Mouse (Mus musculus) lung, embryonic 14.5 days (tissue): ENCODE data around the gene Phkg1. TPM values are rescaled to one million over a fixed set of nuclear protein-coding genes. Genes with fewer than 3 reads are reported as not detected.

Source experiments
- ATAC-seq: fragments of 200-750 bp; cut with Nextera tagmentation; 2 replicates; pipeline ENCODE4 v1.8.0; 2017; ENCODE audit warnings: mild to moderate bottlenecking, moderate TSS enrichment, moderate library complexity; ENCODE audit not compliant: insufficient read depth
- DNase-seq: peaks from one replicate; pipeline ENCODE4 v3.0.0-alpha.2; 2015
- H3K27ac ChIP-seq: fragments of 300-500 bp; sonication (generic); 2 replicates; pipeline ENCODE4 v1.5.1; 2014; ENCODE audit warnings: low read depth, mild to moderate bottlenecking, moderate library complexity
- H3K27me3 ChIP-seq: fragments of 300-500 bp; sonication (generic); 2 replicates; pipeline ENCODE4 v1.6.1; 2014; ENCODE audit warnings: low read length, control low read depth; ENCODE audit not compliant: insufficient read depth
- H3K36me3 ChIP-seq: fragments of 300-500 bp; sonication (generic); 2 replicates; pipeline ENCODE4 v1.6.1; 2014; ENCODE audit warnings: control low read depth; ENCODE audit not compliant: insufficient read depth
- H3K4me1 ChIP-seq: fragments of 300-500 bp; sonication (generic); 2 replicates; pipeline ENCODE4 v1.6.1; 2014; ENCODE audit warnings: antibody characterized with exemption, control low read depth; ENCODE audit not compliant: insufficient read depth
- H3K4me2 ChIP-seq: fragments of 300-500 bp; sonication (generic); 2 replicates; pipeline ENCODE4 v1.6.1; 2014; ENCODE audit warnings: mild to moderate bottlenecking
- H3K4me3 ChIP-seq: fragments of 300-500 bp; sonication (generic); 2 replicates; pipeline ENCODE4 v1.5.1; 2014; ENCODE audit warnings: low read depth, low read length
- H3K9ac ChIP-seq: fragments of 300-500 bp; sonication (generic); 2 replicates; pipeline ENCODE4 v1.6.1; 2014
- H3K9me3 ChIP-seq: fragments of 300-500 bp; sonication (generic); 2 replicates; pipeline ENCODE4 v1.6.1; 2016; ENCODE audit warnings: low read depth, low read length, control low read depth
- CTCF ChIP-seq: IDR thresholded peaks from 2 replicates; pipeline ENCODE4 v1.5.1; 2016; ENCODE audit warnings: antibody characterized with exemption, low read depth
- WGBS: fragments of 180-500 bp; shearing (Covaris S2); extraction: QIAGEN DNeasy Blood & Tissue Kit; methylation state at CpG from one replicate; pipeline ENCODE4 v1.1.7; 2014; 5-methylcytosine and 5-hydroxymethylcytosine counted together
- polyA plus RNA-seq: library from polyadenylated mRNA; unstranded; fragments of >200 nt; fragmentation: Nextera tagmentation; extraction: Ambion mirVana; gene quantifications from 2 replicates; pipeline ENCODE4 v1.2.1, GENCODE M21; 2014

Phkg1 gene
- polyA plus RNA-seq, 1 experiment from 2014 or later: 0.11 TPM

- no peak overlapping the region for H3K9ac ChIP-seq
- H3K4me2 ChIP-seq: no peak overlapping the region
- ATAC-seq: no peak
- no peak for DNase-seq
- 97% methylated on average over 6 of the region's 6 CpGs for WGBS
- no peak overlapping the region for H3K4me3 ChIP-seq
- H3K36me3 ChIP-seq: peaks cover 39% of the 10 kb centered on the region
- H3K27me3 ChIP-seq: no peaks in the 10 kb centered on the region
- no peak overlapping the region for H3K27ac ChIP-seq
- no peaks in the 10 kb centered on the region for H3K4me1 ChIP-seq
- no peak for TF ChIP-seq CTCF
- H3K9me3 ChIP-seq: no peaks in the 10 kb centered on the region
Measured at GRCm38 (mm10) chr5:129862325-129862724, 36.0 kb downstream of the Phkg1 start.

DNA sequence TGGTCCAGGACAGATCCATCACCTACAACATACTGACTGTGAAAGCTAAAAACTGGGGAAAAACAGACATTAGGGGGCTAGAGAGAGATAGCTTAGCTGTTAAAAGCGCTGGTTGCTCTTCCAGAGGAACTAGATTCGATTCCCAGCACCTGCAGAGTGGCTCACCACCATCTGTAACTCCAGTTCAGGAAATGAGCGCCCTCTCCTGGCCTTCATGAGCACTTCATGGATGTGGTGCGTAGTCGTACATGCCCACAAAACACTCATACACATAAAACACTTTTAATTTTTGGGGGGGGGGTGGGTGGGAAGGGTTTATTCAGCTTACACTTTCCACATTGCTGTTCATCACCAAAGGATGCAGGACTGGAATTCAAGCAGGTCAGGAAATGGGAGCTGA is 41.9 kb downstream of the Phkg1 start:
- Histone ChIP-seq H3K36me3 (peaks cover 56% of the 10 kb centered on the region), H3K27ac (no peak overlapping the region), H3K9ac (no peak overlapping the region), H3K9me3 (no peaks in the 10 kb centered on the region), H3K4me1 (no peaks in the 10 kb centered on the region), H3K4me2 (no peak overlapping the region), H3K4me3 (no peak overlapping the region), H3K27me3 (no peaks in the 10 kb centered on the region)
- DNase-seq (no peak), ATAC-seq (no peak)
- no peak; the same call in 1 of the 2 replicates for TF ChIP-seq CTCF
- WGBS: 87% methylated on average over 5 of the region's 5 CpGs

DNA sequence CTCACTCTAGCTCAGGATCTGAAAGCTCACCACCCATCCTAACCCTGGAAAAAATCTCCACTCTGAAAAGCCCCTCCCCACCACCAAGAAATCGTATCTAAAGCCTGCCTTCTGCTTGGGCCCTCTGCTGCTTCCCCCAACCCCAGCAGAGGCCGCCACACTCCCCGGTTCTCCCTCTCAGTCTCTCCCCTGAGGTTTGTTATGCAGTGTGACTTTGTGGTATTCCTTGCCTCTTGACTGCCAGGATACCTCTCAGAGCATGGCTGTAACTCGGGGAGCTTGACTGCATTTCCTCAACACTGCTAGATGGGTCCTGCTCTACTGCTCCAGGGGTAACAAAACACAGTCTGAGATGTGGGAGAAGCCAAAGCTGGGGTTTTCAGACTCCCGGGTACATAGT is 43.2 kb downstream of the Phkg1 start:
- Histone ChIP-seq H3K36me3 (peaks cover 50% of the 10 kb centered on the region), H3K9ac (no peak overlapping the region), H3K27me3 (no peaks in the 10 kb centered on the region), H3K4me2 (no peak overlapping the region), H3K9me3 (no peaks in the 10 kb centered on the region), H3K4me1 (no peaks in the 10 kb centered on the region), H3K27ac (no peak overlapping the region), H3K4me3 (no peak overlapping the region)
- no peak for DNase-seq
- no peak for ATAC-seq
- 49% methylated on average over 5 of the region's 5 CpGs for WGBS
- 0 out of 2 replicates have a peak, but pooled peaks have one; percentile 8 for TF ChIP-seq CTCF

GRCm38 (mm10) chr5:129847558-129847820 is 50.9 kb downstream of the Phkg1 start:
- TF ChIP-seq CTCF: no peak
- ATAC-seq: no peak
- 43% methylated on average over 8 of the region's 8 CpGs for whole genome bisulfite sequencing
- H3K4me2 ChIP-seq: peak overlapping the region; percentile 67
- H3K36me3 ChIP-seq: peaks cover 26% of the 10 kb centered on the region
- DNase-seq: peak; percentile 18
- peak overlapping the region; percentile 57 for H3K4me3 ChIP-seq
- no peak overlapping the region for H3K27ac ChIP-seq
- no peaks in the 10 kb centered on the region for H3K27me3 ChIP-seq
- H3K9ac ChIP-seq: peak overlapping the region; percentile 72
- H3K4me1 ChIP-seq: no peaks in the 10 kb centered on the region
- no peaks in the 10 kb centered on the region for H3K9me3 ChIP-seq

- peak; percentile 99 for DNase-seq
- peak within 1 kb of the TSS; percentile 57 for H3K4me3 ChIP-seq
- H3K27me3 ChIP-seq: no peaks in the 10 kb centered on the region
- peak within 1 kb of the TSS; percentile 67 for H3K4me2 ChIP-seq
- H3K4me1 ChIP-seq: no peaks in the 10 kb centered on the region
- 0 out of 2 replicates have a peak within 1 kb of the TSS, but pooled peaks have one; percentile 58 for H3K27ac ChIP-seq
- WGBS: 6% methylated on average over 22 of the region's 22 CpGs
- H3K36me3 ChIP-seq: peaks cover 26% of the 10 kb centered on the region
- H3K9me3 ChIP-seq: no peaks in the 10 kb centered on the region
- no peak for TF ChIP-seq CTCF
- H3K9ac ChIP-seq: peak within 1 kb of the TSS; percentile 72
- ATAC-seq: peak; percentile 99
Measured at GRCm38 (mm10) chr5:129846752-129847557, 51.4 kb downstream of the Phkg1 start, which contains the start of gene Sumf2. Gene Sumf2, plus strand, starts transcription at chr5:129846986.

- H3K9ac ChIP-seq: no peak overlapping the region
- no peak overlapping the region for H3K27ac ChIP-seq
- no peaks in the 10 kb centered on the region for H3K9me3 ChIP-seq
- peaks cover 26% of the 10 kb centered on the region for H3K36me3 ChIP-seq
- no peaks in the 10 kb centered on the region for H3K27me3 ChIP-seq
- H3K4me1 ChIP-seq: no peaks in the 10 kb centered on the region
- H3K4me3 ChIP-seq: no peak overlapping the region
- DNase-seq (no peak), ATAC-seq (no peak)
- no peak overlapping the region for H3K4me2 ChIP-seq
- TF ChIP-seq CTCF: no peak
- 88% methylated on average over 5 of the region's 5 CpGs for WGBS
Measured at GRCm38 (mm10) chr5:129844848-129845247, 53.5 kb downstream of the Phkg1 start.

Other genes with a start within 250 kb of the Phkg1 start
- 5.3 and 6.3 TPM in 2 replicates for gene Zfp11, start 228.4 kb downstream of the Phkg1 start, polyA plus RNA-seq
- not detected in 2 replicates for gene Sept14, start 190.0 kb downstream of the Phkg1 start, polyA plus RNA-seq
- 187 and 196 TPM in 2 replicates for gene Mrps17, start 183.1 kb downstream of the Phkg1 start, polyA plus RNA-seq
- gene Nipsnap2, start 173.5 kb downstream of the Phkg1 start, polyA plus RNA-seq: 82.2 and 86.2 TPM in 2 replicates
- gene Psph, start 111.1 kb downstream of the Phkg1 start, polyA plus RNA-seq: 31.4 and 33.6 TPM in 2 replicates
- 43.1 and 46.4 TPM in 2 replicates for gene Sumf2, start 51.6 kb downstream of the Phkg1 start, polyA plus RNA-seq
- 859 and 893 TPM in 2 replicates for gene Chchd2, start 11.1 kb downstream of the Phkg1 start, polyA plus RNA-seq
- gene Zbed5, start 2.8 kb downstream of the Phkg1 start, polyA plus RNA-seq: 5.7 and 6.9 TPM in 2 replicates
- 1.5 and 2.6 TPM in 2 replicates for gene Nupr1l, start 10.0 kb upstream of the Phkg1 start, polyA plus RNA-seq
- gene Vkorc1l1, start 43.4 kb upstream of the Phkg1 start, polyA plus RNA-seq: 22.7 and 23.4 TPM in 2 replicates
- gene Gusb, start 104.5 kb upstream of the Phkg1 start, polyA plus RNA-seq: 77.4 and 83.0 TPM in 2 replicates
- gene Asl, start 130.7 kb upstream of the Phkg1 start, polyA plus RNA-seq: 23.1 and 24.3 TPM in 2 replicates
- 27.5 and 28.3 TPM in 2 replicates for gene Crcp, start 130.7 kb upstream of the Phkg1 start, polyA plus RNA-seq
- gene Tpst1, start 174.8 kb upstream of the Phkg1 start, polyA plus RNA-seq: 76.1 and 77.3 TPM in 2 replicates
- 6.1 and 7.4 TPM in 2 replicates for gene Kctd7, start 246.3 kb upstream of the Phkg1 start, polyA plus RNA-seq